Mouse (Mus musculus): ENCODE measurements around the gene Uhrf1bp1. TPM values are rescaled to one million over a fixed set of nuclear protein-coding genes. Genes with fewer than 3 reads are reported as not detected.
A peak's percentile ranks its signal among the peaks of the same experiment; 100 is the strongest.
"Not testable (repeated sequence)": the region's sequence is repeated elsewhere in the genome, so short reads cannot be mapped to it uniquely, and the experiment has no call there.

The Uhrf1bp1 gene
- polyA plus RNA-seq, 1 experiment from 2014 or later, result 1.4 TPM

DNA sequence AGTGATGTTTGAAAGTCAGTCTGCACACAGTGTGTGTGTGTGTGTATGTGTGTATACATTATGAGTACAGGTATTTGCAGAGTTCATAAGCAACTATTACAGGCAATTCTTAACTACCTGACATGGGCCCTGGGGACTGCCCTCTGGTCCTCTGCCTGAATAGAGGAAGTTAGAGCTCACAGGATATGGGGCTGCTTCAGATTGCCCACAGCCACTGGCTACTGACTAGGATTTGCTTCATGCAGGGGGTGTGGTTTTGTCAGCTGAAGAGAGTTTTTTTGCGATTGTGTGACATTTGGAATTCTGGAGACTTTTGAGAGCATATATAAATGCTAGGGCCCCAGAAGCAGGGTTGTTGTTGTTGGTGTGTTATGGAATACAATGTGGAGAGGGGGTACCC, 31.3 kb upstream of the Uhrf1bp1 start:
- no peak overlapping the region for H3K4me2 ChIP-seq (replicated peaks; ENCODE audit: low read depth)
- H3K27ac ChIP-seq (ENCODE audit: low read depth, low read length), result no peak overlapping the region
- H3K36me3 ChIP-seq (ENCODE audit: control insufficient read depth, insufficient read depth), result no peaks in the 10 kb centered on the region
- no peak for TF ChIP-seq CTCF (IDR thresholded peaks at IDR 0.05; ENCODE audit: low read depth)
- no peak overlapping the region for H3K4me3 ChIP-seq (ENCODE audit: low read depth, low read length)
- H3K27me3 ChIP-seq (replicated peaks; ENCODE audit: control insufficient read depth, insufficient read depth, low read length), result no peaks in the 10 kb centered on the region
- H3K9me3 ChIP-seq (ENCODE audit: control insufficient read depth), result no peaks in the 10 kb centered on the region
- peaks cover 6% of the 10 kb centered on the region; the same call in 1 of the 2 replicates for H3K4me1 ChIP-seq (replicated peaks; ENCODE audit: control insufficient read depth, insufficient read depth, low read length)
- no peak for ATAC-seq
- no peak overlapping the region for H3K9ac ChIP-seq (ENCODE audit: low read depth, low read length)
- 50% methylated on average over 1 of the region's 1 CpGs for WGBS

DNA sequence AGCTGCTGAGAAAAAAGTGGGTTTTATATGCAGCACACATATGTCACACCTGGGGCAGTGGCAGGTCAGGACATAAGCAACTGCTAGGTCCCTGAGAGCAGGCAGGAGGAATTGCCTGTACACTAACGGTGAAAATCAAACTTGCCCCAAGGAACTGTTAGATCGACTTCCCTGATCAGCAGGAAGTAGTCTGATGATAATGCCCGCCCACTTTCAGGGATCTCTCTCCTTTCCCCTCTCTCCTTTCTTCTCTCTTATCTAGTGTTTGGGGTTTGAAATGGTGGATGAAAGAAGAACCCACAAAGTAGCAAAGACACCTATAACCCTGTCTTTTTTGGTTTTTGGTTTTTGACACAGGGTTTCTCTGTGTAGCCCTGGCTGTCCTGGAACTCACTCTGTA, 30.7 kb upstream of the Uhrf1bp1 start:
- WGBS, result 22% methylated on average over 3 of the region's 3 CpGs
- no peak overlapping the region; the same call in 1 of the 2 replicates for H3K27ac ChIP-seq (ENCODE audit: low read depth, low read length)
- no peaks in the 10 kb centered on the region for H3K36me3 ChIP-seq (ENCODE audit: control insufficient read depth, insufficient read depth)
- peak overlapping the region; percentile 66 for H3K4me2 ChIP-seq (replicated peaks; ENCODE audit: low read depth)
- no peak overlapping the region for H3K9ac ChIP-seq (ENCODE audit: low read depth, low read length)
- H3K27me3 ChIP-seq (replicated peaks; ENCODE audit: control insufficient read depth, insufficient read depth, low read length), result no peaks in the 10 kb centered on the region
- H3K9me3 ChIP-seq (ENCODE audit: control insufficient read depth), result no peaks in the 10 kb centered on the region
- peaks cover 6% of the 10 kb centered on the region; the same call in 1 of the 2 replicates for H3K4me1 ChIP-seq (replicated peaks; ENCODE audit: control insufficient read depth, insufficient read depth, low read length)
- TF ChIP-seq CTCF (IDR thresholded peaks at IDR 0.05; ENCODE audit: low read depth), result no peak
- H3K4me3 ChIP-seq (ENCODE audit: low read depth, low read length), result peak overlapping the region; percentile 26
- no peak for ATAC-seq

DNA sequence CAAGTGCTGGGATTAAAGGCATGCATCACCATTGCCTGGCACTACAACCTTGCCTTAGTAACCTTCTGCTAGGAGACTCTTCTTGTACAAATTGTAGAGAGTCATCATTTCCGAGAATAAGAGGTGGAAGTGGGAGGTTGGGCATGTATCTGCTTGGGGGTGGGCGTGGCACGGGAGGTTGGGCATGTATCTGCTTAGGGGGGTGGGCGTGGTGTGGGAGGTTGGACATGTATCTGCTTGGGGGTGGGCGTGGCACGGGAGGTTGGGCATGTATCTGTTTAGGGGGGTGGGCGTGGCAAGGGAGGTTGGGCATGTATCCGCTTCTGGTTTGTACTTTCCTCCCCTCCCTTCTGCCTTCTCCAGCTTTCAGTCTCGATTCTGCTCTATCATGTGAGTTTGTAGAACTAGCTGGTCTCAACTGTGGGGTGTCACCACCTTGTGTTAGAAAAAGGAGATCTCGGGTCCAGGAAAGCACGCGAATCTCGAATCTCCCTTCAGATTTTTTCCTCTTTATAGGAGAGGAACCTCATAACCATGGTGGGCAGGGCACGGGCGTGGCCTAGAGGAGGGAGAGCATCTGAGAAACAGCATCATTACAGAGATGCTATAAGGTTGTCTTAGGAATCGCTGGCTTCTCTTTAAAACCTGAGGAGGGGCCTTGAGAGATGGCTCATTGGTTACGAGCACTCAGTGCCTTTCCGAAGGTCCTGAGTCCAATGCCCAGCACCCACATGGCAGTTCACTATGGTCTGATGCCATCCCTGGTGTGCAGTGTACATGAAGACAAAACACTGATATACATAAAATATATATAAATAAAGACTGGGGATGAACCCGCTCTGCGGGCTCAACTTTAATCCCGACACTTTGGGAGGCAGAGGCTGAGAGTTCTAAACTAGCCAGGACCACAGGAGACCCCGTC, 30.0 kb upstream of the Uhrf1bp1 start:
- H3K4me1 ChIP-seq (replicated peaks; ENCODE audit: control insufficient read depth, insufficient read depth, low read length), result peaks cover 5% of the 10 kb centered on the region; the same call in 1 of the 2 replicates
- no peaks in the 10 kb centered on the region for H3K36me3 ChIP-seq (ENCODE audit: control insufficient read depth, insufficient read depth)
- peak overlapping the region; percentile 31; the same call in 1 of the 2 replicates for H3K9ac ChIP-seq (ENCODE audit: low read depth, low read length)
- H3K27ac ChIP-seq (ENCODE audit: low read depth, low read length), result peak overlapping the region; percentile 68
- H3K9me3 ChIP-seq (ENCODE audit: control insufficient read depth), result no peaks in the 10 kb centered on the region
- 5% methylated on average over 22 of the region's 22 CpGs for WGBS
- peak; percentile 55 for TF ChIP-seq CTCF (IDR thresholded peaks at IDR 0.05; ENCODE audit: low read depth)
- ATAC-seq, result peak; percentile 55
- peak overlapping the region; percentile 26 for H3K4me3 ChIP-seq (ENCODE audit: low read depth, low read length)
- H3K4me2 ChIP-seq (replicated peaks; ENCODE audit: low read depth), result peak overlapping the region; percentile 66
- H3K27me3 ChIP-seq (replicated peaks; ENCODE audit: control insufficient read depth, insufficient read depth, low read length), result no peaks in the 10 kb centered on the region

DNA sequence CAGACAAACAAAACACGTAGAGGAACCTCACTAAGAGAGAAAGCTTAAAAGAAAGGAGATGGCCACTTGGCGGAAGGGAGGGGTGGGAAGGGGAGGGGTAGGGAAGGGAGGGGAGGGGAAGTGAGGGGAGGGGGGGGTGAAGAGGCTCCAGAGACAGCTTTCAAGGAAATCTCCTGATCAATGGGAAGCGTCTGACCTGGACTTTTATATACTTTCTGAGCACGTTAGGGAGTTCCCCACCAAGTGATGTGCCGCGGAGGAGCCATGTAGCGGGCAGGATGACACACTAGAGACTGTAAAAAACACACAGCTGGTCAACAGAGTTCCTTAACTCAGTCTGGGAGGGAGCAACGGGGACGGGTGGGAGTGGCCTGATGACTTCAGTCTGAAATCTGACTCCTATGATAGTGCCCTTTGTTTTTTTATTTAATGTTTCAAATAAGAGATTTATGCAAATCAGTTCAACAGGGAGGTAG, 29.3 kb upstream of the Uhrf1bp1 start:
- Histone ChIP-seq H3K4me2 (replicated peaks; ENCODE audit: low read depth) (peak overlapping the region; percentile 66), H3K36me3 (ENCODE audit: control insufficient read depth, insufficient read depth) (no peaks in the 10 kb centered on the region), H3K9me3 (ENCODE audit: control insufficient read depth) (no peaks in the 10 kb centered on the region), H3K27ac (ENCODE audit: low read depth, low read length) (peak overlapping the region; percentile 68), H3K27me3 (replicated peaks; ENCODE audit: control insufficient read depth, insufficient read depth, low read length) (no peaks in the 10 kb centered on the region), H3K4me3 (ENCODE audit: low read depth, low read length) (peak overlapping the region; percentile 26; the same call in 1 of the 2 replicates), H3K9ac (ENCODE audit: low read depth, low read length) (peak overlapping the region; percentile 31; the same call in 1 of the 2 replicates), H3K4me1 (replicated peaks; ENCODE audit: control insufficient read depth, insufficient read depth, low read length) (no peaks in the 10 kb centered on the region; the same call in 1 of the 2 replicates)
- TF ChIP-seq CTCF (IDR thresholded peaks at IDR 0.05; ENCODE audit: low read depth), result no peak
- no peak for ATAC-seq
- WGBS, result 2% methylated on average over 8 of the region's 9 CpGs

DNA sequence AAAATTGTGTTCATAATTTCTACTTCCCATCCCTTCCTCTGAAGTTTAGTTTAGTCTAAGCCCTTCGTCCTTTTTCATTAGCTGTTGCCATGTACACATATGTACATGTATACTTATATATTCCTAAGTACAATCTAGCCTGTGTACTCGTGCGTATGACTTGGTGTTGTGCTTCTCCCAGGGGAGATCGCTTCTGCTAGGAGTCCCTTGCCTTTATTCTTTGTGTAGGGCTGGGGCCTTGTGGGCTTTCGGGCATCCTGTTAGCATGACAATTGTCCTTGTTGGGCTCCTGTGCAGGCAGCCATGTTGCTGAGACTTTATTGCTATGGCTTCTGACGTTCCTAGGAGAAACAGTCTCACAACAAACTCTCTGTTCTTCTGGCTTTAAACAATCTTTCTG, 28.7 kb upstream of the Uhrf1bp1 start:
- no peak overlapping the region for H3K27ac ChIP-seq (ENCODE audit: low read depth, low read length)
- H3K4me2 ChIP-seq (replicated peaks; ENCODE audit: low read depth), result no peak overlapping the region
- H3K9me3 ChIP-seq (ENCODE audit: control insufficient read depth), result no peaks in the 10 kb centered on the region
- H3K9ac ChIP-seq (ENCODE audit: low read depth, low read length), result no peak overlapping the region
- 50% methylated on average over 6 of the region's 6 CpGs for WGBS
- H3K36me3 ChIP-seq (ENCODE audit: control insufficient read depth, insufficient read depth), result no peaks in the 10 kb centered on the region
- H3K4me3 ChIP-seq (ENCODE audit: low read depth, low read length), result no peak overlapping the region
- ATAC-seq, result no peak
- no peaks in the 10 kb centered on the region for H3K27me3 ChIP-seq (replicated peaks; ENCODE audit: control insufficient read depth, insufficient read depth, low read length)
- TF ChIP-seq CTCF (IDR thresholded peaks at IDR 0.05; ENCODE audit: low read depth), result no peak
- H3K4me1 ChIP-seq (replicated peaks; ENCODE audit: control insufficient read depth, insufficient read depth, low read length), result no peaks in the 10 kb centered on the region; the same call in 1 of the 2 replicates

DNA sequence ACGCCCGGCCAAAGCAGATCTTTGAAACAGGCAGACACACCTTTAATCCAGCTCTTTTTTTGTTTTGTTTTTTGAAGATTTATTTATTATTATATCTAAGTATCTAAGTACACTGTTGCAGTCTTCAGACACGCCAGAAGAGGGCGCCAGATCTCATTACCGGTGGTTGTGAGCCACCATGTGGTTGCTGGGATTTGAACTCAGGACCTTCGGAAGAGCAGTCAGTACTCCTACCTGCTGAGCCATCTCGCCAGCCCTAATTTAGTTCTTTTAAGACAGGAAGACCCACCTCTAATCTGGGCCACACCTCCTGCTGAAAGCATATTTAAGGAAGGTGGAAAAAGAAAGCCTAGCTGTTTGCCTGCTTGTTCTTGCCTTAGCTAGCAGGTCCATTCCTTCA, 25.8 kb upstream of the Uhrf1bp1 start:
- no peaks in the 10 kb centered on the region; the same call in 1 of the 2 replicates for H3K4me1 ChIP-seq (replicated peaks; ENCODE audit: control insufficient read depth, insufficient read depth, low read length)
- H3K4me2 ChIP-seq (replicated peaks; ENCODE audit: low read depth), result no peak overlapping the region
- no peak for ATAC-seq
- H3K36me3 ChIP-seq (ENCODE audit: control insufficient read depth, insufficient read depth), result no peaks in the 10 kb centered on the region
- no peaks in the 10 kb centered on the region for H3K27me3 ChIP-seq (replicated peaks; ENCODE audit: control insufficient read depth, insufficient read depth, low read length)
- no peak overlapping the region for H3K4me3 ChIP-seq (ENCODE audit: low read depth, low read length)
- 61% methylated on average over 7 of the region's 7 CpGs for WGBS
- no peaks in the 10 kb centered on the region for H3K9me3 ChIP-seq (ENCODE audit: control insufficient read depth)
- H3K27ac ChIP-seq (ENCODE audit: low read depth, low read length), result no peak overlapping the region
- H3K9ac ChIP-seq (ENCODE audit: low read depth, low read length), result no peak overlapping the region
- TF ChIP-seq CTCF (IDR thresholded peaks at IDR 0.05; ENCODE audit: low read depth), result peak; percentile 58

DNA sequence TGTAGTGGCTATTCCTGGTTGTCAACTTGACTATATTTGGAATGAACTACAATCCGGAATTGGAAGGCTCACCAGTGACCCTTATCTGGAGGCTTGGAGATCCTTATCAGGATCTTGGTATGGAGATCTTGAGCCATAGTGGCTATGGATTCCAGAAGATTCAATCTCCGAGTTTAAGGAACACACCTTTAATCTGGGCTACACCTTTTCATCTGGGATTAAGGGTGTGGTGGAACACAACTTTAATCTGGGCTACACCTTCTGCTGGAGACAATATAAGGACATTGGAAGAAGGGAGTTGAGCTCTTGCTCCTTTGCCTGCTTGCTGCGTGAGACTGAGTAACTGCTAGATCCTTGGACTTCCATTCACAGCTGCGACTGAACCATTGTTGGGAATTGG, 18.4 kb upstream of the Uhrf1bp1 start, which contains the start of gene Snrpc:
Snrpc (plus strand) TSS at position 301 of the 400 bp plus-strand sequence.
- H3K27ac ChIP-seq (ENCODE audit: low read depth, low read length), result peak within 1 kb of the TSS; percentile 79
- peak within 1 kb of the TSS; percentile 85 for H3K4me2 ChIP-seq (replicated peaks; ENCODE audit: low read depth)
- H3K36me3 ChIP-seq (ENCODE audit: control insufficient read depth, insufficient read depth); H3K27me3 ChIP-seq (replicated peaks; ENCODE audit: control insufficient read depth, insufficient read depth, low read length); H3K4me1 ChIP-seq (replicated peaks; ENCODE audit: control insufficient read depth, insufficient read depth, low read length); ATAC-seq; H3K9me3 ChIP-seq (ENCODE audit: control insufficient read depth): not testable (repeated sequence)
- H3K4me3 ChIP-seq (ENCODE audit: low read depth, low read length), result peak within 1 kb of the TSS; percentile 86
- peak within 1 kb of the TSS; percentile 32; the same call in 1 of the 2 replicates for H3K9ac ChIP-seq (ENCODE audit: low read depth, low read length)
- 80% methylated on average over 3 of the region's 4 CpGs for WGBS

Measured in intestine, postnatal 0 days (tissue).